Mouse (Mus musculus): ENCODE data around the gene Auts2.

Gene Auts2

GRCm38 (mm10) chr5:131707471-131707870 is 835.7 kb downstream of the Auts2 start:
- no peak for DNase-seq

- DNase-seq, result no peak
Measured at GRCm38 (mm10) chr5:131703729-131704128, 839.4 kb downstream of the Auts2 start.

GRCm38 (mm10) chr5:131702840-131703392 is 840.2 kb downstream of the Auts2 start:
- DNase-seq, result no peak

- no peak for DNase-seq
Measured at GRCm38 (mm10) chr5:131698900-131699299, 844.2 kb downstream of the Auts2 start.

GRCm38 (mm10) chr5:131690781-131691180 is 852.4 kb downstream of the Auts2 start:
- DNase-seq, result no peak

- DNase-seq, result no peak
Measured at GRCm38 (mm10) chr5:131686956-131687618, 856.1 kb downstream of the Auts2 start.

GRCm38 (mm10) chr5:131680127-131680845 is 862.9 kb downstream of the Auts2 start:
- DNase-seq, result no peak

- DNase-seq, result no peak
Measured at GRCm38 (mm10) chr5:131679523-131679922, 863.6 kb downstream of the Auts2 start.

- peak; percentile 27 for DNase-seq
Measured at GRCm38 (mm10) chr5:131677518-131677917, 865.6 kb downstream of the Auts2 start.

GRCm38 (mm10) chr5:131673696-131674095 is 869.4 kb downstream of the Auts2 start:
- DNase-seq, result no peak

GRCm38 (mm10) chr5:131665068-131665467 is 878.1 kb downstream of the Auts2 start:
- DNase-seq, result no peak

GRCm38 (mm10) chr5:131664657-131665056 is 878.5 kb downstream of the Auts2 start:
- no peak for DNase-seq

- no peak for DNase-seq
Measured at GRCm38 (mm10) chr5:131662657-131663056, 880.5 kb downstream of the Auts2 start.

GRCm38 (mm10) chr5:131658822-131659515 is 884.2 kb downstream of the Auts2 start:
- no peak for DNase-seq

GRCm38 (mm10) chr5:131654206-131654605 is 888.9 kb downstream of the Auts2 start:
- DNase-seq, result no peak

GRCm38 (mm10) chr5:131650381-131650891 is 892.7 kb downstream of the Auts2 start:
- DNase-seq, result no peak

GRCm38 (mm10) chr5:131647683-131648119 is 895.4 kb downstream of the Auts2 start:
- DNase-seq, result no peak

GRCm38 (mm10) chr5:131647104-131647682 is 896.0 kb downstream of the Auts2 start:
- no peak for DNase-seq

GRCm38 (mm10) chr5:131646192-131646775 is 896.9 kb downstream of the Auts2 start:
- no peak for DNase-seq

- no peak for DNase-seq
Measured at GRCm38 (mm10) chr5:131645341-131646191, 897.6 kb downstream of the Auts2 start.

- no peak for DNase-seq
Measured at GRCm38 (mm10) chr5:131644331-131644730, 898.8 kb downstream of the Auts2 start.
